Mouse (Mus musculus) testis, postnatal 10 days (tissue): ENCODE measurements around the gene Specc1.

Experiments
- DNase-seq: peaks from one replicate; pipeline ENCODE4 v3.0.0; 2021; ENCODE audit warnings: low spot score

Specc1 gene

DNA sequence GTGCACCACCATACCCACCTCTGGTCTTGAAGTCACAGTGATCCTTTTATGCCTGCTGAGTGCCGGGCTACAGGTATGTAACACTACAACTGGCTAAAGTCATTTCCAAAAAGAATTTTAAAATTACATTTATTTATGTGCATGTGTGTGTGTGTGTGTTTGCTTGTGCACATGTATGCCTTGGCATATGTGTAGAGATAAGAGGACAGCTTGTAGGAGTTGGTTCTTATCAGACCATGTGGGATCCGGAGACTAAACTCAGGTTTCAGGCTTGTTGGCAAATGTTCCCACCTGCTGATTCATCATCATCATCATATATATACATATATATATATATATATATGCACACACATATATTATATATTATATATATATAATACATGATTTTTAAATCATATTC, 12.3 kb downstream of the Specc1 start:
- no peak for DNase-seq

DNA sequence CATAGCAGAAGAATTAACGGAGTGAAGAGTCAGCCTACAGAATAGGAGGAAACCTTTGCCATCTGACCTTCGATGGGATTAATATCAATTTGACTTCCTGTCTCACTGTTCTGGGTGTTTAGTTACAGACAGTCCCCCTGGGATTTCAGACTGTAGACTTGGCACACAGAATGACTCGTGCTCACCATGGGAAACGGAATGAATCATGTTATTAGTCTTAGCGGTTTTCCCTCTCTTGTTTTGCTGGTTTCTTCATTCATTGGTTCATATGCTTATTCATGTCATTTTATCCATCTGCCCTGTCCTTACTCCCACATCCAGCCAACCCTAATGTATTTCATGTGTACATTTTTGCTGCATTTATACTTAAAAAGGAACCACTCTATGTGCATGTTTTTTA, 14.3 kb downstream of the Specc1 start:
- DNase-seq = no peak

DNA sequence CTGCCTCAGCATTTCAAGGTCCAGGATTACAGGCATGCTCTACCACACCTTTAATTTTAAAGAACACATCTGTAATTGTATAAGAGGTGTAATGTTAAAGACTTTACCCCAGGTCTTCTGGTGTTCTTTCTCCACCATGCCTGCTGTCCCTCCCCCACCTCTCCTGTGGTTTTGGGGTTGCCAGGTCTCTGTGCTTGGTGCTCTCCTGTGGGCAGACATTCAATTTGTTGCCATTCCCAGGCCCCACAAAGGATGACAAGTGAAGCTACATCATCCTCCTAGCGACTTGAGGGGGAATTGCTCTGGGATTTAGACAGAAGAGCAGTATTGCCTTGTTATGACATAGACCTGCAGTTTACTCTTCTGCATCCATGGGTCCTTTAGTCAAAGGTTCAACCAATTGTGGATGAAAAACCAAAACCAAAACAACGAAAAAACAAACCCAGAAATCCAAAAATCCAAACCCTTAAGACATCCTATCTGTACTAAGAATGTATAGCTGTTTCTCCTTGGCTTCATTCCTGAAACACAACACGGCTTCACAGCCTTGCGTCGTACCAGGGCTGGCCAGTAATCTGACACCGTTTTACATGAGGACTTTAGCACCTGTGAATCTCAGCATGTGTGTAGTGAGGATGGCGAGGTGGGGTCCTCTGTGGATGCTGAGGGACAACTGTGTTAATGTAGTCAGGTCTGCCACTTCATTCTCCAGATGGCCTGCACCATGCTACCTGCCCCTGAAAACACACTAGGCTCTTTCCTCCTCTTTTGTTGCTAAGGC, 15.1 kb downstream of the Specc1 start:
- DNase-seq = no peak

DNA sequence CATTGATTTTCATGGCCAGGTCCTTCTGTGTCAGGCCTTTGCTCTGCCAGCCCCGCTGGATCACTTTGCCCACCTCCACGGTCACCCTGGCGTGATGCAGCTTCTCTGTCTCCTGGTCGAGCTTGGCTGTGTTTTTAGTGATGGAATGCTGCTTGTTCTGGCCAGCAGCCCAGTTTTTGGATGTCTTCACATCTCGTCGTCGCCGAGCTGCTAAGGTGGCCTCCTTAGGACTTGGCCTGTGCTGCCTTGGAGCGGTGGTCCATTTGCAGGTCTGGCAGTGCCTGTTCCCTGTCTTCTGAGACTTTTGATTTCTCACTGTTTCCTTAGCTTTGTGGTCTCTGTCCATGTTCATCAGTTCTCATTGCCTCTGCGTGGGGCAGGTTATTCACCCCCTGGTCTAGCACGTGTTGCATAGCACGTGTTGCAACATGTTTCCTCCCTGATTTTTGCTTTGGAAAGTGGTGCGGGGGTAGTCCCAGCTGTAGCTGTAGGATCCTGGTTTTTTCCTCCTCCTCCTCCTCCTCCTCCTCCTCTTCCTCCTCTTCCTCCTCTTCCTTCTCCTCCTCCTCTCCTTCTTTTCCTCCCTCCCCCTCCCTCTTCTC, 17.6 kb downstream of the Specc1 start:
- DNase-seq = no peak

DNA sequence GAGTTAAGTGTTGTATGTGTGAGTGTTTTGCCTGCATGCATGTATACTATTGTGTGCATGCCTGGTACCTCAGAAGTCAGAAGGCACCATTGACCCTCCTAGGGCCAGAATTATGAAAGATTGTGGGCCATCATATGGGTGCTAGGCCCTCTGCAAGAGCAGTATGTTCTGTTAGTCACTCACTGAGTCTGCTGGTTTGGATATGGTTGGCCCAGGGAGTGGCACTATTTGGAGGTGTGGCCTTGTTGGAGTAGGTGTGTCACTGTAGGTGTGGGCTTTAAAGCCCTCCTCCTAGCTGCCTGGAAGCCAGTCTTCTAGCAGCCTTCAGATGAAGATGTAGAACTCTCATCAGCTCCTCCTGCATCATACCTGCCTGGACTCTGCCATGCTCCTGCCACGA, 19.2 kb downstream of the Specc1 start:
- DNase-seq = no peak

DNA sequence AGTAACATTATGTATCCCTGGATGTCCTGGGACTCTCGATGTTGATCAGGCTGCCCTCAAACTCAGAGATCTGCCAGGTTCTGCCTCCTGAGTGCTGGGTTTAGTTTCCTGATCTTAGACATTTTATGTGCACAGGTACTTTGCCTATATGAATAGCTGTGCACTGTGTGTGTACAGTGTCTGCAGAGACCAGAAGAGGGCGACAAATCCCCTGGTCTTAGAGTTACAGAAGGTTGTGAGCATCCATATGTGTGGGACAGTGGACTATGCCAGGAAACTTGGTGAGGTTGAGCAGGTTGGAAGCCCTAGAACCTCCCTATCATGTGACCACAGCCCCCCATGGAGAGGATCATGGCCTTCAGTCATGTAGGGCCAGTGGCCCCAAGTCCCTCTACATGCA, 24.7 kb downstream of the Specc1 start:
- no peak for DNase-seq

DNA sequence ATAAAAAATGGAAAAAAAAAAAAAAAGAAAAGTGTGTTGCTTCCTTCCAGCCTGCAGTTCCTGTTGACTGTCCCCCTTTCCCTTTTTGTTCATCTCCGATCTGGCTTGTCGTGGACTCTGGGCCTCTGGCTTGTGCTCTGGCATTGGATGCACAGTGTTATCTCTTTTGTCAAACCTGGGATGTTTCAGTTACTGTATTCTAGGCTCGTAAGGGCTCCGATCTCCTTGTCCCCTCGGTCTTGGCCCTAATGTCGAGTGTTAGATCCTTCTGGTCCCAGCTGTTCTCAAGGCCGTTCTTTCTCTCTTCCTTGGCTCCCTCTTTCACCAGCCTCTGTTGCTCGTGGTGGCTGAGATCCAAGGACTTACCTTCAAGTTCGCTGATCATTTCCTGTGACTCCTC, 26.3 kb downstream of the Specc1 start:
- no peak for DNase-seq

DNA sequence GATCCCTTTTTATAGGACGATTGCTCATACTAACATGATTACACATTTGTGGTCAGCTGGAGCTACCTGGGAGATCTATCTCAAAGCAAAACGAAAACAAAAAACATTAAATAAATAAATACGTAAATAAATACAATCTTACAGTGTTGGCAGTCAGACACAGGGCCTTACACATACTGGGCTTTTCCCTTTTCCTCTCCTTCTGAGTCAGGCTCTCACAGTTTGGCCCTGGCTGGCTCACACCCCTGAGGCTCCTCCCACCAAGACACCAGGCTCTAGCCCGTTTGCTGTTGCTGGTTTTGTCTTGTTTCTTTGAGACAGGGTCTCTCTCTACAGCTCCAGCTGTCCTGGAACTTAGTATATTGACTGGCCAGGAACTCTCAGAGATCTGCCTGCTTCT, 30.4 kb downstream of the Specc1 start:
- no peak for DNase-seq

DNA sequence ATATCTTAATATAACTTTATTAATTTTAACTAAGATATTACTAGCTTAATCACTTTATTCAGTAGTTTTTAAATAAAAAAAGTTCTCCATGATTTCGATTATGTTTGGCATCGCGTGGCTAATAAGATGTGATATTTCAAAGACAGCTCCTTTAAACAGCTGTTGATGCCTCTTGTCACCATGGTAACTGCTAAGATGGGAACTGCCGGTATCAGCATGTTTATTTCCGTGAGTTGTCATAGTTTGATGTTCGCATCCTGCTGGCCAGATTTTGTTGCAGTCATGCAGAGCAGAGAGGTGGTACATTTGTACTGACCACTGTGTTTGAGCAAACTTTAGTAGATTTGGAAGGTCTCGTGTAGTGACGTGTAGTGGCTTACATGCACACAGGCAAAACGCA, 33.1 kb downstream of the Specc1 start:
- no peak for DNase-seq

DNA sequence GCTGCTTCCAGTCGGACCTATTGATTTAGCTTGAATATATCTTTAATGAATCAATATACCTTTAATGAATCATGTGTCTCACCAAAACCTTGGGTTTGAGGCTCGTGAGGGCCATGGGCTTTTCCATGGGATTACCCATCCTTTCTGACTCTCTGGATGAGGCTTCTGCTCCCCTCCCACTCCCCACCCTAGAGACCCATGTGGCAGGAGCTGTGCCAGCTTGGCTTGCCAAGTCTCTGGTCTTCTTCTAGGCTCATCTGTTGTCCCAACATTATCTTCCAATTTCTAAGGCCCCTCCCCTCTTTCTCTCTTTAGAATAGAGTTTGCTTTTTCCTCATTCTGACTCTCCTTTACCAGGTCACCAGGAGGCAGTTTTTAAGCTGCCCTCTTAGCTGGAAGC, 35.0 kb downstream of the Specc1 start:
- DNase-seq = no peak

DNA sequence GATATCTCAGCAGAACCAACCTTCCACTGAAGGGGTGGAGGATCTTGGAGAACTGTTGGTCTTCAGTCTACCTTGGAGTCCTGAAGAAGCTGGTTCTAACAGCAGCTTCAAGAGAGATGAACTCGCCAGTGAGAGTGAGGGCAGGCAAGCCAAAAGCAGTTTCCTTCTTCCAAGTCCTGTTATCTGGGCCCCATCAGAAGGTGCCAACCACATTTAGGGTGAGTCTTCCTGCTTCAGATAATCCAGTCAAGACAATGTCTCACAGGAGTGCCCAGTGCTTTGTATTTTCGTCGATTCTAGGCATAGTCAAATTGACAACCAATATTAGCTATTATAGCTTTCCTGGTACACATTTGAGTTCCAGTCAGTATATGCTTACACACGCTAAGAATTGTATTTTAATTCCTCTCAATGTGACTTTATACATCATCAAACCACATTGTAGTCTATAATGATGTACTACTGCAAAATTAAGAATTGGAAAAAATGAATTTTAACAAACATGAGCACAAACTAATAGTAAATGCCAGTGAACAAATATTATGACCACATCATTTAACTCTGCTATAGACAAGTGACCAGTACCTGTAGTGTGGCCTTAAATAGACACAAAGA, 36.2 kb downstream of the Specc1 start:
- no peak for DNase-seq

DNA sequence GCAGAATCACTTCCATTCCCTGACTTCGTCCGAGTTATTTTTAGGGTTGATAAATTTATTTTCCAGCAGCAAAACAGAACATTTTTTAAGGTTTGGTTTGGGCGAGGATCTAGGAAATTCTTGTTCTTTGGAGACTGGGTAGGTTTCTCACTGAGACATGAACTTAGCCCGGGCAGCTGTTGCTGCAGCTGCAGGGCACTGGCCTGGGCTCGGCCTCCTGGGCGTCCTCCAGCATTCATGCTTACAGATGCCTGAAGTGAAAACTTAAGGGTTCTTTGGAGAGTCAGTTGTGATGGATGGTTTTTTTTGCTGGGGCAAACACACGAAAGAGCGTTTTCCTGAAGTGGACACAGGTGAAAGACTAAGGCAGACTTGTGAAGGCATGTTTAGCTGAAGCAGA, 42.9 kb downstream of the Specc1 start:
- no peak for DNase-seq

DNA sequence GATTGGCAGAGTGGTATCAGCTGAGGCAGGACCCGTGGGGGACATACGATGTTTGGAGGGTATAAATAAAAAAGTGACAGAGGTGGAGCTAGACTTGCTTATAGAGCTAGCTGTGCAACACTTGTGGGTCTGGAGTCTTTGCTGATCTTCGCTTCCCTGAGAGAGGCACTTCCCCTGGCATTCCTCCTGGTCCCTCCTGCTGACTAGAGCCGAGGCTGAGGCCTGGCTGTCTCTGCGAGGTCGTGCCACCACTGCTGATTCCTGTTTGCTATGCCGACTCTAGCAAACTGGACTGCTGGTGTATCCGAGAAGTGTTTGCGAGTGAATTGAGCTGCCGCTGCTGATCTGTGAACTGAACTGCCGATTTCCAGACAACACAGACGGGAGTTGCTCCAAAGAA, 43.5 kb downstream of the Specc1 start:
- DNase-seq = no peak

DNA sequence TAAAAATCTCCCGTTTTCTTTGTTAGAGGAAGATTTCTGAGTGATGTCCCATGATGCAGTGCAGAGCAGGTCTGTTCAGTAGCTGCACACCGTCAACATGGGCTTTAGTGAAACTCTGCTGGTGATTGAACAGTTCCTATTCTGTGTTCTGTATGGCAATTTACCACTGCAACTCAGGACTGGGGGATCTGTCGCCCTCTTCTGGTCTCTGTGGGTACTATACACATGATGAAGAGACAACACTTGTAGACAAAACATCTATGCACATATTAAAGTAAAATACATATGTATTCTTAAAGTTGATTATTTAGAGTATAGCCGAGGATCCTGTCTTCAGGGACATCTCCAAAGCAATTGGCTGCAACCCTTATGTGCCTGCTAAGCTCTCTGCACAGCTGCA, 45.4 kb downstream of the Specc1 start:
- DNase-seq = no peak

DNA sequence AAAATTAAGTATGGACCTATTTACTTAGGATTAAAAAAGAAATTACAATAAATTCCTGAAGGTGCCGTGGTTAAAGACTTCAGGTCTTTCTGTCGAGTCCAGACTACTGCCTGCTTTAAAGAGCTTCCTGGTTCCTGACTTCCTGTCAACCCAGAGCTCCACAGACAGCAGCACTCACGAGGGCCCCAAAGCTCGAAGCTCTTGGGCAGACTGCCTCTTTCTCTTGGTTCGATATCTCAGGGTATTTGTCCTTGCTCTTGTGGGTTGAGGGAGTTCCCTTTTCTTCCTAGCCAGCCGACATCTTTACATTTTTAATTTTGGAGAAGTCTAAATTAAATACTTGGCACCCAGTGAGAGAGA, 48.3 kb downstream of the Specc1 start:
- no peak for DNase-seq

DNA sequence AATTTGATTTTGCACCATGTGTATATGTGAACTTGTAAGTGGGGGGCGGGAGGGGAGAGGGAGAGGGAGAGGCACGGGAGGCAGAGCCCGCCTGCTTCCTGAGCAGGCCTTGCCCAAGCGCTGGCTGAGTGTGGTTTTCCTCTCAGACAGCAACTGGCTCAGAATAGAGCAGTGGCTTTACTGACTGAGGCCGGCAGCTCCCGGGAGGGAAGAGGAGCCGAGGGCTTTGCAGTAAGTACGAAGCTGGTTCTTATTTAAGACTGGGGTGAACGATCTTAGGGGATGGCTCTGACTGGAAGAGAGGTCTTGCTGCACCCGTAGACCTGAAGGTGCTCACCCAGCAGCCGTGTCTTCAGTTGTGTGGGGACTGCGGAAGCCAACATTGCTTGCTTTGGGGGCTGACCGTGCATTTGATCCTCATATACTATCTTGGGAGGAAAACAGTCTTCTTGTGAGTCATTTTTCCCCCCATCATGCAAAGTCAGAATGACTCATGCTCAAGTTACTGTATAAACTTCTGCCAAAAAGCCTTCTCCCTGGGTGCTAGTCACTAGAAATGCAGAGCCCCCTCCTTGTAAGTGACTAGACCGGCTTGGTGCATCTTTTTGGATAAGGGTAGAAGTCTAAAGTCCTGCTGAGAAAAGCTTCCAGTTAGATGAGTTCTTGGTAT, 48.8 kb downstream of the Specc1 start:
- no peak for DNase-seq

DNA sequence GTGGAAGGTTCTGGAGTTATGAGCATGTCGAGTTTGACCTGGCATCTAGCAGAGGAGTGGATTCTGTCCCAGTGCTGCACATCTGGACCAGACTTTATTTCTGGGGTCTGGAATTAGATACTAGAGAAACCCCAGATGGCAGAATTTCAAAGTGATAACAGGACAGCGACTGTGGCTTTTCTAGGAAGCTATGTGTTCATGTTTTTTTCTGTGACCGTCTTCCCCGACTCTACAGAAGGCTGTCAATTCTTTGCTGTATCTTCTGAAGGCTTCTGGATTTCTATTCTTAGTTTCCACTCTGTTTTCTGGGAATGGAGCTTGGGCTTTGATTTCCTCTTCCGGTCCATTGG, 49.3 kb downstream of the Specc1 start:
- DNase-seq = no peak

DNA sequence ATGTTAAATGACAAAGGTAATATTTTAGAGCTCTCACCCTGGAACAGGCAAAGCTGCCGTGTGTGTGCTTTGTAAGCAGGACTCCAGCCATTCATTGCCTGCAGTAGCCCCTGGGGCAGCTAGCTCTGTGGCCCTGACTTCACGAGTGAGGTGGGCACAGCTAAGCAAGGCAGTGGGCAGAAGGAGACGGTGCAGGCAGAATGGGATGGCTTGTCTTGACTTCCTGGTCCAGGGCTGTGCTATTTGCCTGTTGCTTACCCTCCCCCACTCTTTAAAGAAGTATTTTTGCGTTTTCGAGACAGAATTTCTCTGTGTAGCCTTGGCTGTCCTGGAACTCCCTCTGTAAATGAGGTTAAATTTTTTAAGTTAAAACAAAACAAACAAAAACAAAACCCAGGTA, 50.1 kb downstream of the Specc1 start:
- no peak for DNase-seq

DNA sequence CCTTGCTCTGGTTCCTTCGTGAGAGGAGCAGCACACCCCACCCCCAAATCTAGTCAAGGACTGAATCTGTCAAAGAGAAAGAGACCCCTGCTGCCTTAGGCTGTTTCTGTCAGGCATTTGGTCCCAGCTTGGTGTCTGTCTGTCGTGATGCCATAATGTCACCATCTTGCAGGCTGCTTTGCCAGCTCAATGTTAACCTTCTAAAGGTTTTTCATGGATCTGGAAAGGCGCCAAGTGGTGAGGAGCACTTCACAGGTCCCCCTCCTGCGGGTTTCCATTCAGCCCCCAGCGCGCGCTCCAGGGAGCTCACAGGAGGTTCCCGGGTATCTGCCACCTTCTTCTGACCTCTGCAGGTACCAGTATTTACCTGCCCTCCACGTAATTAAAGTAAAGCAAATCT, 51.4 kb downstream of the Specc1 start:
- DNase-seq = no peak

DNA sequence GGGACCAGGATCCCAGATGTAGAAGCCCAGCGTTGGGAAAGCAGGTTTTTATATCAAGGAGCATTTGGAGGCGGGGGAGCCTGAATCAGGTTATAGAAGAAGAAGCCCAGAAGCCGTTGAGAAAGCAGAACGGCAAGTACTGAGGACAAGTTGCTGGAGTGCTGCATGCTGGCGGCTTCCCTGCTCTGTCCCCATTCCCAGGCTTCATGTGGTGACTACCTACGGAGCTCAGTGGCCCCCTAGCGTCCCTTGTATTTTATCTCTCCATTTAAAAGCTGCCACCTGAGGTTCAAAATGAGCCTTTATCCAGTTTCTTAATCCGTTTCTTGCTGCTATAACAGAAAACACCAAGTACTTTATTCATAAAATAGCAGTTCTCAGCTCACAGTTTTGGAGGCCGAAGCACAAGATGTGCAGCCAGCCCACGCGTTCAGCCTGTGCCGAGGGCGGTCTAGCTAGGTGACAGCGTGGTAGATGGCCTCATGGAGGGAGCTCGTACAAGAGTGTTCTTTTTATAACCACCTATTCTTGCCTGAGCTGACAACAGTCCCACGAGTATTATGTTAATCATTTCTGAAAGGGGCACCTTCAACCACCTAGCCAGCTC, 54.2 kb downstream of the Specc1 start:
- DNase-seq = no peak

DNA sequence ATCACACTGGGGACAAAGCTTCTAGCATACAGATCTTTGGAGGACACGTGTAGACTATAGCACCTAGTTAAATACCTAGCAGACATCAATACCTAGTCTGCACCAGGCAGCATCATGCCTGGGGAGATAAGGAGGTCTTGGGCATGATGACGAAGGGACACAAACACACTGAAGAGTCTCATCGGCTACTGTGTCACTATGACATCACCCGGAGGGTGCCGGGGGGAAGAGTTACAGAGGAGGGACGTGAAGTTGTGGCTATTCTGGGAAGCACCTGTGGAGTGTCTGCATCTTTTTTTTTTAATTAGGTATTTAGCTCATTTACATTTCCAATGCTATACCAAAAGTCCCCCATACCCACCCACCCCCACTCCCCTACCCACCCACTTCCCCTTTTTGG, 55.5 kb downstream of the Specc1 start:
- DNase-seq = no peak

DNA sequence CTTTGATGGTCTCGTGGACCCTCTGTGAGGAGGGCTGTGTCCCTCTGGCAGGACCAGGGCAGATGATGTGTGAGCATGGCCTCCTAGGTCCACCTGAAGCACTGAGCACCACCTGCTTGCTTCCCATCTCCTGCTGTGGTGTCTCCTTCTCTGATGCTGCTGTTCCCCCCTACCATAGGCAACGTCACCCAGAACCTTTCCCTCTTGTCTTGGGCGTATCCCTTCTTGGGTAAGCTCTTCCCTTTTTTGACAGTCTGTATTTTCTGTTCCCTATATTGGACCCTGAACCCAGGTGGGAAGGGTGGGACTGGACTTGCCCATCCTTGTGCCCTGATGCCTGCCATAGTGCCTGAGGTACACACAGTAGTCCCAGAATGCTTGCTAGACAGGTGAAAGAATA, 56.9 kb downstream of the Specc1 start:
- DNase-seq = no peak

DNA sequence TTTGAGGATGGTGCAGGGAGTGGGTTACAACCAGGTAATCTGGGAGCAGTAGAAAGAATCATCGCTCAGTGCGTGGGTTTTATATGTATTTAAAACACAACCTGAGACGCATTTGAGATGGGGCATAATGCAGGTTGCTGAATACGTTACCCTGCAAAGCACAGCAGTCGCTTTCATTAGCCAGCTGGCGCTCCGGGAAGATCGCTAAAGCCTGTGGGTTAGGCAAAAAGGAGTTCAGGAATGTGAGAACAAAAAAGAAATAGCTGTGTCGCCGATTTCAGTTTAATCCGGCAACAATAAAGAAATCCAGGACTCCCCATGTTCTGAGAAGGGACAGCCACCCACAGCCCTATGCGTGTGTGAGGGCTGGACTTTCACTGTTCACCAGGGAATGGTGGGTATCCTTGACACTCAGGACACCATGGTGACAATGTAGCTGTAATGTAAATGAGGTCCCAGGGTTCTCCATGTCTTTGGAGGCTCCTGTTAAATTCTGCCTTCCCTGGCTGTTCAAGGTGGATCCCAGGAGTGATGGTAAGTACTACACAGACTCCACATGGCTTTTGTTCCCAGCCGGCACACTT, 58.6 kb downstream of the Specc1 start:
- no peak for DNase-seq
